16 mouse cellular contexts compared by ENCODE assay signal in the genomic region with DNA sequence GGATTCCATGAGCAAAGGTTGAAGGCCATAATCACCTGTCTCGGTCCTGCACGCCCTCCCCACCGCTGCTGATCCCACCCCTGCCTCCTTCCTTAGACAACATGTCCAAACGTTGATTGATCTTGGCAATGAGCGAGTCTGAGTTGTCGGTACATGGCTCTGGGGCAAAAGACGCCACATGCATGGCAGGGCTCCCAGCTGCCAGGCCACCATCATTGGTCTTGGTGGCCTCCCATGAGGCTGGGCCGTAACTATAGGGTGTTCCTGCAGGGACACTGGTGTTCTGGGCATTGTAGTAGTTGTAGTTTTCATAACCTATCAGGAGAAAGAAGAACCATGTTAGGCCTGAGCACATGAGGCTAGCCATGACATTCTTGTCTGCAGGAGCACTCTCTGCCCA.
"Had no signal": no experiment of that assay in that cellular context is flagged by ENCODE, and none has a peak within 500 bp of the region (broad histone marks: within the 10 kb centered on the region; RNA-seq: fewer than 3 reads in every experiment).

No protein-coding gene starts in this region.

- H3K9ac ChIP-seq: neural tube, embryonic 13.5 days; neural tube, embryonic 15.5 days; stomach, embryonic 15.5 days had no signal

- H3K27me3 ChIP-seq: neural tube, embryonic 13.5 days; neural tube, embryonic 15.5 days; stomach, embryonic 15.5 days had no signal

- H3K9me3 ChIP-seq: neural tube, embryonic 13.5 days; neural tube, embryonic 15.5 days; stomach, embryonic 15.5 days had no signal

- DNase-seq: retina, postnatal 1 day; right cerebral cortex, adult 18-20 months; right cerebral cortex, postnatal 14 days; right cerebral cortex, postnatal 25 days; right cerebral cortex, postnatal 4 days; spleen, adult 18-20 months; thymus, adult 18-20 months; thymus, adult 2 months; thymus, postnatal 14 days; thymus, postnatal 25 days; thymus, postnatal 36 days; thymus, postnatal 4 days had no signal

- H3K4me2 ChIP-seq: neural tube, embryonic 13.5 days; neural tube, embryonic 15.5 days; stomach, embryonic 15.5 days had no signal

- H3K27ac ChIP-seq: neural tube, embryonic 13.5 days; neural tube, embryonic 15.5 days; stomach, embryonic 15.5 days; stomach, postnatal 0 days had no signal

- H3K4me3 ChIP-seq: neural tube, embryonic 13.5 days; neural tube, embryonic 15.5 days; stomach, embryonic 15.5 days had no signal
